Mouse (Mus musculus) CD4-positive, CD25-positive, alpha-beta regulatory T cell, adult 2 months (primary cell): ENCODE data around the gene Vmn1r6.
"Not testable (repeated sequence)": the region's sequence is repeated elsewhere in the genome, so short reads cannot be mapped to it uniquely, and the experiment has no call there.

Experiments
- DNase-seq: peaks from one replicate; pipeline ENCODE4 v3.0.0-alpha.2; 2012; ENCODE audit warnings: low read depth, low spot score

Gene Vmn1r6

DNA sequence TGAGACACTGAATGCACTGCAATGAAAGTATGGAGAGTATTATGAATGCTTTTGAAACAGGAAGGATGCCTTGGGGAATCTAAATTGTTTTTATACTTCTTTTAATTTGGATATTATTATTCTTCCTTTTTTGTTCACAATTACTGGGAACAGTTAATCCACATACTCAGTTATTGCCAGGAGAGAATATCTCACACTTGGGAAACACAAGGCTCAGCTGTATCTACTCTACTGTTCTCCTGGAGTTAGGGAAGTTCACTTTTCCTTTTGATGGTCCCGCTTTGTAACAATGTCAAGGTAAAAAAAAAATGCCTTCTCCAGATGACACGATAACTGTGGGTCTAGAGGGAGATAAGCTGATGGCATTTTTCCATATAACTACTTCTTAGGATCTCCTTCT lies at the start of gene Vmn1r6:
Vmn1r6 (plus strand) TSS at position 301 of the 400 bp plus-strand sequence.
- no peak for DNase-seq

- DNase-seq = no peak
Measured at GRCm38 (mm10) chr6:56956436-56956835, 40.6 kb upstream of the Vmn1r6 start.

DNA sequence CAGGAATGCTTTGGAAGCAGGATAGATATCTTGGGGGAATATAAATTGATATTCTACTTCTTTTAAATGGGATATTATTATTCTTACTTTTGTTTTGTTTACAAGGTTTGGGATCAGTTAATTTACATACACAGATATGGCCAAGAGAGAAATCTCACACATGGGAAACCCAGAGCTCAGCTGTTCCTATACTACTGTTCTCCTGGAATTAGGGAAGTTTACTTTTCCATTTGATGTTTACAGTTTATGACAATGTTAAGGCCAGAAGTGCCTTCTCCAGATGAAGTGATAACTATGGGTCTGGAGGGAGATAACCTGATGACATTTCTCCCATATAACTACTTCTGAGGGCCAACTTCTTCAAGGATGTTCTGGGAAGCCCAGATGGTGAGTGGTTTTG lies 27.1 kb upstream of the Vmn1r6 start, which contains the start of gene Vmn1r5:
Vmn1r5 (plus strand) TSS at position 301 of the 400 bp plus-strand sequence.
- DNase-seq = no peak

- DNase-seq = not testable (repeated sequence)
Measured at GRCm38 (mm10) chr6:57025224-57025623, 28.2 kb downstream of the Vmn1r6 start, which contains the start of gene Vmn1r7. Vmn1r7 (minus strand) TSS chr6:57025324.

DNA sequence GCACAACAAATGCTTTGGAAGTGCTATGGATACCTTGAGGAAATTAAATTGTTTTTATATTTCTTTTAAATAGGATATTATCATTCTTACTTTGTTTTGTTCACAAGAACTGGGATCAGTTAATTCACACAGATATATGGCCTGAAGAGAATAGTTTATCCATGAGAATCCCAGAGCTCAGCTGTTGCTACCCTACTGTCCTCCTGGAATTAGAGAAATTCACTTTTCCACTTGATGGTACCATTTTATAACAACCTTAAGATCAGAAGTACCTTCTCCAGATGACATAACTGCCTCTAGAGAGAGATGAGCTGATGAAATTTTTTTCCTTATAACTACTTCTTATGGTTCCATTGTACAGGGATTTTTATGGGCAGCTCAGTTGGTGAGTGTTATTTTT lies 34.9 kb downstream of the Vmn1r6 start, which contains the start of gene Vmn1r8:
Vmn1r8 (plus strand) TSS at position 301 of the 400 bp plus-strand sequence.
- DNase-seq = no peak

DNA sequence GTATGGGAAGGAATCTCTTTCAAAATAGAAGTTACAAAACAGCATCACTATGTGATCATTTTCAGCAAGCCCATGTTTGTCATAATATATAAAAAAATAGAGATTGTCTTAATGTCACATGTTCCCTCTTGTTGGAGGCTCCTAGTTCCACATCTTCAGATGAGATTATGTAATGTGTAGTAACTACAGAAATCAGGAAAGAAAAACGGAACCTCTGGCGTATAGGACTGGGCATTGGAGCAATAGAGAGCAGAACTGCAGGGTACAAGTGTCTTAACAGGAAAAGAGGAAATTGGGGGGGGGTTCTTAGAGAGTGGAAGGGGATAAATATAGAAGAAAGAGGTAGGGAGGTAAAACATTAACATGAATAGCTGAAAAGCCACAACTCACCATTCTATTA lies 37.6 kb downstream of the Vmn1r6 start:
- DNase-seq = no peak
